Mouse (Mus musculus) liver, adult 2 months (tissue): ENCODE results near the gene Actrt3.

Experiments used
- CTCF ChIP-seq: fragments of 200-500 bp; IDR thresholded peaks from 2 replicates; pipeline ENCODE4 v1.5.1; 2011; ENCODE audit warnings: low read depth, low read length, control low read depth
- POLR2A ChIP-seq: fragments of 200-500 bp; IDR thresholded peaks from 2 replicates; pipeline ENCODE4 v1.6.1; 2011; ENCODE audit warnings: low read length, control low read depth; ENCODE audit not compliant: insufficient read depth; ENCODE audit errors: extremely low read depth

- no peak for TF ChIP-seq POLR2A
- no peak for TF ChIP-seq CTCF
Measured at GRCm38 (mm10) chr3:30601610-30602064, 1.9 kb upstream of the Actrt3 start.
